ENCODE assay signal across 10 mouse cellular contexts in the genomic region with DNA sequence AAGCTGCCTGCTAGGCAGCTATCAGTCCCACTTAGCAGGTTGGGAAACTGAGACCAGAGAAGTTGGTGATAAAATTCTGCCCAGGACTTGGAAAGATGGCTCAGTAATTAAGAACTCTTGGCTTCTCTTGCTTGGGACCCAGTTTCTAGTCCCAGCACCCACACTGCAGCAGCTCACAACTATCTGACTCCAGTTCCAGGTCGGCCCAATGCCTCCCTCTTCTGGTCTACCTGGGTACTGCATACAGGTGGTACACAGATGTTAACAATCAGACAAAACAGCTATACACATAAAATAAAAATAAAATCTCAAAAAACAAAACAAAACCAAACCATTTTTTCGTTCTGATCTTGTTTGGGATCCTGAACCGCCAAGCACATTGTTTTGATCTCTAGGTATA. TPM values are rescaled to one million over a fixed set of nuclear protein-coding genes. Genes with fewer than 3 reads are reported as not detected.
DNase-seq lines count a peak whose midpoint lies in the region.
"Had no signal": no experiment of that assay in that cellular context is flagged by ENCODE, and none has a peak within 500 bp of the region (broad histone marks: within the 10 kb centered on the region; RNA-seq: fewer than 3 reads in every experiment).

No protein-coding gene starts in this region.

- peak; percentile 27 for DNase-seq in layer of hippocampus, adult 11-12 months (ENCODE audit: low spot score)
- no peak for DNase-seq in layer of hippocampus, adult 9-10 months (ENCODE audit: low spot score)
- DNase-seq in NIH3T3 (ENCODE audit: low read depth): peak; percentile 67
- DNase-seq in kidney, postnatal 14 days: peak; percentile 36
- peak; percentile 24 to 30 for DNase-seq in spleen, postnatal 36 days (ENCODE audit: low spot score in 2 of 2)
- DNase-seq in cerebellum, adult 18-20 months: no peak
- no peak for DNase-seq in forebrain, embryonic 10.5 days (ENCODE audit: extremely low spot score, low spot score)
- DNase-seq in right cerebral cortex, adult 18-20 months: no peak

- H3K4me3 ChIP-seq in forebrain, embryonic 10.5 days: no peak overlapping the region
- H3K4me3 ChIP-seq: embryonic facial prominence, embryonic 13.5 days; limb, embryonic 13.5 days had no signal

- 61% methylated on average over 3 of the region's 3 CpGs for WGBS in forebrain, embryonic 10.5 days

- H3K27ac ChIP-seq in forebrain, embryonic 10.5 days: no peak overlapping the region
- H3K27ac ChIP-seq: embryonic facial prominence, embryonic 13.5 days; limb, embryonic 13.5 days had no signal

- H3K36me3 ChIP-seq in forebrain, embryonic 10.5 days (replicated peaks): peaks cover 91% of the 10 kb centered on the region

- no peaks in the 10 kb centered on the region for H3K27me3 ChIP-seq in forebrain, embryonic 10.5 days (ENCODE audit: poor library complexity, severe bottlenecking)
- H3K27me3 ChIP-seq: embryonic facial prominence, embryonic 13.5 days; limb, embryonic 13.5 days had no signal

- no peaks in the 10 kb centered on the region for H3K9me3 ChIP-seq in forebrain, embryonic 10.5 days
- H3K9me3 ChIP-seq: embryonic facial prominence, embryonic 13.5 days had no signal

- H3K4me1 ChIP-seq in forebrain, embryonic 10.5 days: no peaks in the 10 kb centered on the region
- H3K4me1 ChIP-seq: embryonic facial prominence, embryonic 13.5 days; limb, embryonic 13.5 days had no signal

RNA-seq across cellular contexts. Expression of a gene that starts 10.3 kb away (rescaled TPM):
- 33.3 and 33.7 TPM in 2 replicates for polyA plus RNA-seq in forebrain, embryonic 10.5 days (2016; fragmentation: Nextera tagmentation; extraction: Ambion mirVana)

RNA-seq across cellular contexts. Expression of a gene that starts 26.3 kb away (rescaled TPM):
- polyA plus RNA-seq in forebrain, embryonic 10.5 days (2016; fragmentation: Nextera tagmentation; extraction: Ambion mirVana): 2.1 and 2.3 TPM in 2 replicates

RNA-seq across cellular contexts. Expression of a gene that starts 35.9 kb away (rescaled TPM):
- 55.4 and 57.8 TPM in 2 replicates for polyA plus RNA-seq in forebrain, embryonic 10.5 days (2016; fragmentation: Nextera tagmentation; extraction: Ambion mirVana)

Comparison
In these comparisons a context has a peak if more than half of its experiments do, and no peak if none do; other contexts are left out.
1. DNase-seq: peak in layer of hippocampus, adult 11-12 months (single experiment), NIH3T3 (single experiment), kidney, postnatal 14 days (single experiment) and spleen, postnatal 36 days (2 of 2); none in layer of hippocampus, adult 9-10 months (single experiment), cerebellum, adult 18-20 months (0 of 2), forebrain, embryonic 10.5 days (single experiment) and right cerebral cortex, adult 18-20 months (single experiment).